Mouse (Mus musculus) thymus, postnatal 25 days (tissue): Measurements from ENCODE around the gene Rep15.

ENCODE experiments used
- DNase-seq: peaks from one replicate; pipeline ENCODE4 v3.0.0; 2022

The Rep15 gene

GRCm38 (mm10) chr6:147032303-147032925 lies at the start of gene Rep15:
Gene Rep15, plus strand, starts transcription at chr6:147032584.
- no peak for DNase-seq

- DNase-seq, result no peak
Measured at GRCm38 (mm10) chr6:146984569-146984968, 47.8 kb upstream of the Rep15 start.

GRCm38 (mm10) chr6:146994236-146994635 lies 38.1 kb upstream of the Rep15 start:
- peak; percentile 39 for DNase-seq

GRCm38 (mm10) chr6:146995391-146995790 lies 37.0 kb upstream of the Rep15 start:
- no peak for DNase-seq

GRCm38 (mm10) chr6:146995878-146996277 lies 36.5 kb upstream of the Rep15 start:
- no peak for DNase-seq

GRCm38 (mm10) chr6:146997006-146997405 lies 35.4 kb upstream of the Rep15 start:
- DNase-seq, result no peak

GRCm38 (mm10) chr6:146998710-146999109 lies 33.7 kb upstream of the Rep15 start:
- no peak for DNase-seq

GRCm38 (mm10) chr6:146999302-146999701 lies 33.1 kb upstream of the Rep15 start:
- no peak for DNase-seq

- DNase-seq, result no peak
Measured at GRCm38 (mm10) chr6:146999755-147000154, 32.6 kb upstream of the Rep15 start.

- peak; percentile 66 for DNase-seq
Measured at GRCm38 (mm10) chr6:147008148-147008547, 24.2 kb upstream of the Rep15 start.

- DNase-seq, result no peak
Measured at GRCm38 (mm10) chr6:147010358-147010757, 22.0 kb upstream of the Rep15 start.

- no peak for DNase-seq
Measured at GRCm38 (mm10) chr6:147010811-147011520, 21.4 kb upstream of the Rep15 start.

GRCm38 (mm10) chr6:147011555-147011954 lies 20.8 kb upstream of the Rep15 start:
- no peak for DNase-seq

- no peak for DNase-seq
Measured at GRCm38 (mm10) chr6:147011977-147012376, 20.4 kb upstream of the Rep15 start.

- peak; percentile 4 for DNase-seq
Measured at GRCm38 (mm10) chr6:147013546-147013945, 18.8 kb upstream of the Rep15 start.

- DNase-seq, result no peak
Measured at GRCm38 (mm10) chr6:147017906-147018305, 14.5 kb upstream of the Rep15 start.

- DNase-seq, result no peak
Measured at GRCm38 (mm10) chr6:147018364-147018763, 14.0 kb upstream of the Rep15 start.

GRCm38 (mm10) chr6:147021181-147021580 lies 11.2 kb upstream of the Rep15 start:
- DNase-seq, result no peak

GRCm38 (mm10) chr6:147022375-147023132 lies 9.8 kb upstream of the Rep15 start:
- no peak for DNase-seq

GRCm38 (mm10) chr6:147023133-147023395 lies 9.3 kb upstream of the Rep15 start:
- no peak for DNase-seq

GRCm38 (mm10) chr6:147023568-147023967 lies 8.8 kb upstream of the Rep15 start:
- no peak for DNase-seq

GRCm38 (mm10) chr6:147024761-147025160 lies 7.6 kb upstream of the Rep15 start:
- no peak for DNase-seq

- DNase-seq, result no peak
Measured at GRCm38 (mm10) chr6:147028396-147028795, 4.0 kb upstream of the Rep15 start.

- DNase-seq, result no peak
Measured at GRCm38 (mm10) chr6:147029591-147029990, 2.8 kb upstream of the Rep15 start.
